Mouse (Mus musculus) embryonic facial prominence, embryonic 15.5 days (tissue): ENCODE measurements around the gene Olfr76. TPM values are rescaled to one million over a fixed set of nuclear protein-coding genes. Genes with fewer than 3 reads are reported as not detected.
A peak's percentile ranks its signal among the peaks of the same experiment; 100 is the strongest.
"Not testable (repeated sequence)": the region's sequence is repeated elsewhere in the genome, so short reads cannot be mapped to it uniquely, and the experiment has no call there.

Experiments
- ATAC-seq: fragments of 200-750 bp; cut with Nextera tagmentation; 2 replicates; pipeline ENCODE4 v1.8.0; 2017; ENCODE audit warnings: low read depth, moderate TSS enrichment; ENCODE audit not compliant: insufficient number of reproducible peaks, low FRiP score, low TSS enrichment
- H3K27ac ChIP-seq: fragments of 300-500 bp; sonication (generic); replicated peaks from 2 replicates; pipeline ENCODE4 v1.5.1; 2015; ENCODE audit warnings: mild to moderate bottlenecking, inconsistent platforms
- H3K27me3 ChIP-seq: fragments of 300-500 bp; sonication (generic); 2 replicates; pipeline ENCODE4 v1.6.1; 2015; ENCODE audit warnings: inconsistent platforms
- H3K36me3 ChIP-seq: fragments of 300-500 bp; sonication (generic); 2 replicates; pipeline ENCODE4 v1.6.1; 2015; ENCODE audit warnings: mild to moderate bottlenecking, inconsistent platforms
- H3K4me1 ChIP-seq: fragments of 300-500 bp; sonication (generic); 2 replicates; pipeline ENCODE4 v1.6.1; 2015; ENCODE audit warnings: inconsistent platforms
- H3K4me2 ChIP-seq: fragments of 300-500 bp; sonication (generic); replicated peaks from 2 replicates; pipeline ENCODE4 v1.6.1; 2015; ENCODE audit warnings: mild to moderate bottlenecking, inconsistent platforms
- H3K4me3 ChIP-seq: fragments of 300-500 bp; sonication (generic); replicated peaks from 2 replicates; pipeline ENCODE4 v1.5.1; 2015; ENCODE audit warnings: mild to moderate bottlenecking, inconsistent platforms
- H3K9ac ChIP-seq: fragments of 300-500 bp; sonication (generic); 2 replicates; pipeline ENCODE4 v1.6.1; 2015; ENCODE audit warnings: inconsistent platforms
- H3K9me3 ChIP-seq: fragments of 300-500 bp; sonication (generic); replicated peaks from 2 replicates; pipeline ENCODE4 v1.6.1; 2016; ENCODE audit warnings: inconsistent platforms
- WGBS: fragments of 180-500 bp; shearing (Covaris S2); methylation state at CpG from one replicate; pipeline ENCODE4 v1.1.7; 2015; 5-methylcytosine and 5-hydroxymethylcytosine counted together
- polyA plus RNA-seq: library from polyadenylated mRNA; unstranded; fragments of >200 nt; fragmentation: Nextera tagmentation; extraction: Ambion mirVana; gene quantifications from 2 replicates; pipeline ENCODE4 v1.2.1, GENCODE M21; 2015

Gene Olfr76
- polyA plus RNA-seq = not detected in 2 replicates

DNA sequence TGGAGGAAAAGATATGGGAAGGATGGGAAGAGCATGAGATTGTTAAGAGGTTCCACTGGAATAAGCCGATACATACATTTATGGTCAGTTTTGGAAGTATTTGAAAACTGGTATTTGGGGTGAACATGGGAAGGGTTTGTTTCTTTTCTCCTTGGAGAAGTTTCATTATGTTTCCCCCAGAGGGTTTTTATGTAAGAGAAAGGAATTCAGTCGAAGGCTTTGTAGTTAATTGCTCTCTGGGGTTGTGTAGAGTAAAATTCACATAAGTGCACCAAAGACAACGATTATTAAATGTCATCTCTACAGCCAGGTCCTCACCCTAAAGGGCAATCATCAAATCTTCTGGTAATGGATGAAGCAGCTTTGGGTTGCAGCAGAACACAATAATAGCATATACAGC is at the start of gene Olfr76:
Gene Olfr76 (minus strand): TSS at position 101 of the 400 bp plus-strand sequence.
- no peaks in the 10 kb centered on the region for H3K27me3 ChIP-seq
- ATAC-seq = no peak
- WGBS = 59% methylated on average over 3 of the region's 3 CpGs
- no peaks in the 10 kb centered on the region for H3K36me3 ChIP-seq
- H3K4me1 ChIP-seq = no peaks in the 10 kb centered on the region
- H3K27ac ChIP-seq = no peak within 1 kb of the TSS
- no peaks in the 10 kb centered on the region for H3K9me3 ChIP-seq
- H3K4me3 ChIP-seq = no peak within 1 kb of the TSS
- no peak within 1 kb of the TSS for H3K9ac ChIP-seq
- H3K4me2 ChIP-seq = no peak within 1 kb of the TSS

GRCm38 (mm10) chr19:12170062-12170599 is 47.1 kb upstream of the Olfr76 start, which contains the start of gene Olfr1555-ps1:
Olfr1555-ps1 (minus strand) TSS chr19:12170112.
- not testable (repeated sequence) for H3K9me3 ChIP-seq, ATAC-seq, H3K9ac ChIP-seq, H3K27ac ChIP-seq, H3K4me2 ChIP-seq, H3K4me1 ChIP-seq, H3K36me3 ChIP-seq, H3K4me3 ChIP-seq, H3K27me3 ChIP-seq
- WGBS = 48% methylated on average over 1 of the region's 1 CpGs

- Histone ChIP-seq H3K4me1 (peaks cover 2% of the 10 kb centered on the region; the same call in 1 of the 2 replicates), H3K27me3 (no peaks in the 10 kb centered on the region), H3K27ac (0 out of 2 replicates have a peak overlapping the region, but pooled peaks have one; percentile 11), H3K4me2 (no peak overlapping the region), H3K9me3 (no peaks in the 10 kb centered on the region), H3K4me3 (no peak overlapping the region), H3K36me3 (no peaks in the 10 kb centered on the region), H3K9ac (no peak overlapping the region)
- no peak for ATAC-seq
- 72% methylated on average over 3 of the region's 3 CpGs for WGBS
Measured at GRCm38 (mm10) chr19:12145452-12145851, 22.4 kb upstream of the Olfr76 start.

DNA sequence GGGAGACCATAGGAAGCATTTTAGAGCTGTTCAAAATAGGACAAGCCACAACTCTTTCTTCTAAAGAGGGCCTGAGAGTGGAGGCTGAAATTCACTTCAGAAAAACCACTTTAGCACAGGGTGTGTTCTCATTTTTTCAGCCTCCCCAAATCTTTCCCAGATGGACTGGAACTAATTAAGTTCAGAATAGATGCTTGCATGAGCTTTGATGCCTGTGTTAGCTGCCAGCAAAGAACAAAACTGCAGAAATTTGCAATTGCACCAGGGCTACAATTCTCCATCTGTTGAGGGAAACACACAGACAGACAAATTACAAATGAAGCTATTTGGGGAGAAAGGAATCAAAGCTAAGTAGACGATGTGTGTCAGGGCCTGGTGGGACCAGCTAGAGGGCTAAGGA is 20.4 kb upstream of the Olfr76 start:
- H3K4me3 ChIP-seq = no peak overlapping the region
- H3K36me3 ChIP-seq = no peaks in the 10 kb centered on the region
- peak overlapping the region; percentile 69 for H3K27ac ChIP-seq
- no peak for ATAC-seq
- H3K4me1 ChIP-seq = peaks cover 2% of the 10 kb centered on the region; the same call in 1 of the 2 replicates
- H3K27me3 ChIP-seq = no peaks in the 10 kb centered on the region
- WGBS = 32% methylated on average over 1 of the region's 1 CpGs
- H3K4me2 ChIP-seq = no peak overlapping the region
- H3K9me3 ChIP-seq = no peaks in the 10 kb centered on the region
- no peak overlapping the region for H3K9ac ChIP-seq

GRCm38 (mm10) chr19:12134289-12134688 is 11.3 kb upstream of the Olfr76 start:
- Histone ChIP-seq H3K4me1 (no peaks in the 10 kb centered on the region), H3K27me3 (no peaks in the 10 kb centered on the region), H3K9ac (no peak overlapping the region), H3K4me3 (no peak overlapping the region), H3K27ac (no peak overlapping the region), H3K9me3 (no peaks in the 10 kb centered on the region), H3K4me2 (no peak overlapping the region), H3K36me3 (no peaks in the 10 kb centered on the region)
- no peak; the same call in 1 of the 2 replicates for ATAC-seq
- WGBS = 21% methylated on average over 2 of the region's 2 CpGs

DNA sequence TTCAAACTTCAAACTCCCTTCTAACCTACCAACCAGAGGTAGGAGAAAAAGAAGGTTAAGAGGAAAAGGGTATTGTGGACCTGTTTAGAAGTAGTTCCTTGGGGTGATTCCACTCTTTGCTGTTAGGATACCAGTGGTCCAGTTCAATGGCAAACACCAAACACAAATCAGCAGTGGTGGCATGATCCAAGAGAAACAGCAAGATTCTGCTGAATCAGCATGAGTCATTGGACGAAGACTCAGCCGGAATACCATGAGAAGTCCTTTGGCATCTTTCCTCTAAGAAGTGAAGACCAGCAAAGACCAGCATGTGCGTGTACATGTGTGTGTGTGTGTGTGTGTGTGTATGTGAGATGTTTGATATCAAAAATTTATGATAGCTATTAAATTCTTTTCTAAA is 6.5 kb downstream of the Olfr76 start:
- H3K9me3 ChIP-seq = no peaks in the 10 kb centered on the region
- H3K4me1 ChIP-seq = no peaks in the 10 kb centered on the region
- no peak overlapping the region for H3K9ac ChIP-seq
- no peak overlapping the region for H3K27ac ChIP-seq
- H3K27me3 ChIP-seq = no peaks in the 10 kb centered on the region
- no peak overlapping the region for H3K4me2 ChIP-seq
- WGBS = 86% methylated on average over 3 of the region's 3 CpGs
- ATAC-seq = no peak
- no peaks in the 10 kb centered on the region for H3K36me3 ChIP-seq
- no peak overlapping the region for H3K4me3 ChIP-seq

DNA sequence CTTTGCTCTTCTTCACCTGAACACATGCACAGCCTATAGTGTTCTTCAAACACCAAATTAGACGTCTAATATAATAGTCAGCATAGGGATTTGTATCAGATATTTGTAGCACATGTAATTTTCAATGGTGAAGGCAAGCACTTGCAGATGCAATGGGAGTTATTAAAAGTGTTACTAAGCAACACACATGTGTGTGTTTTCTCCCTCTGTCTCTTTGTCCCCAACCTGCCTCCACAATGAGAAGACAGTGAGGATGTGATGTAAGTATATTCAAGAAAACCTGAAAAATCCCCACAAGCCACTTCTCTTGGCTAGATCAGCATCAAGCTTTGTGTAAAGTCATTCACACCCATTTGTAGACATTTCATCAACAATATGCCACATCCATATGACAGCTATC is 7.2 kb downstream of the Olfr76 start, which contains the start of gene Olfr1428:
Gene Olfr1428 (minus strand): TSS at position 101 of the 400 bp plus-strand sequence.
- Histone ChIP-seq H3K4me1 (no peaks in the 10 kb centered on the region), H3K27me3 (no peaks in the 10 kb centered on the region)
- ATAC-seq = no peak

DNA sequence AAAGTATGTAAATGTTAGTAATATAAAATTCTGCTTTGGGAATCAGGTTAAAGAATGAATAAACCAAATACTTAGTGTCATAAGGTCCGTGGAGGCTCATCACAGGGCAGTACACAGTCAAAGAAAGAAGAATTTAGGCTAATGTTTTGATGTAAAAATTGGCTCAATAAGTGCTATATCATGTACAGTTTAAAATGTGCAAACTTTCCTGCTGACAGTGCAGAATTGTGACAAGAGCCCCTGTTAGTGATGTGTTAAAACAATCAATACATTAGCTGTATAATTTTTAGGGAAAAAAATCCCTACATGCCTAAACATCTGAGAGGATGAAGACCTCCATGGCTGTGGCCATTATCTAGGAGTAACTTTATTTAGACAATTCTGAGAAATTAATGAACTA is 9.2 kb downstream of the Olfr76 start:
- no peak overlapping the region for H3K4me2 ChIP-seq
- H3K9me3 ChIP-seq = no peaks in the 10 kb centered on the region
- H3K4me3 ChIP-seq = no peak overlapping the region
- H3K36me3 ChIP-seq = no peaks in the 10 kb centered on the region
- H3K9ac ChIP-seq = no peak overlapping the region
- H3K4me1 ChIP-seq = no peaks in the 10 kb centered on the region
- no peak overlapping the region for H3K27ac ChIP-seq
- no peaks in the 10 kb centered on the region for H3K27me3 ChIP-seq
- no peak for ATAC-seq
- WGBS = 57% methylated on average over 1 of the region's 1 CpGs

More for the DNA sequence above, 7.2 kb downstream of the Olfr76 start, which contains the start of gene Olfr1428:
- 64% methylated on average over 1 of the region's 1 CpGs for WGBS
- Histone ChIP-seq H3K4me3 (no peak within 1 kb of the TSS), H3K4me2 (no peak within 1 kb of the TSS), H3K27ac (no peak within 1 kb of the TSS), H3K9ac (no peak within 1 kb of the TSS), H3K9me3 (no peaks in the 10 kb centered on the region), H3K36me3 (no peaks in the 10 kb centered on the region)

DNA sequence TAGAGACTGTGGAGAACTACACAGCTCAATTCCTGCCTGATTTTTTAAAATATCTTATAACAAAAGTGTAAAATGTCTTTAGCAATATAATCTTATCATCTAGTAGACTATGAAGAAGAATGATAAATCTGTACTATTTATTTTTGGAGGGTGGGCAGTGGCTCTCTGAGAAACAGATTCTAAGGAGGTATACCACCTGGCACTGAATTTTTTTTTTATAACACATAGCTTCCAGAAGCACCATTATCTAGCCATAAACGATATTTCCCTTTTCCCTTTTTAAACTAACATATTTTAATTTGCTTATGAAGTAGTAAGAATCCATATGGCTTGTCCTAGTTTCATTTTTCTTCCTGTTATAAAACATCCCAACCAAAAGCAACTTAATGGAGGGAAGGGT is 18.5 kb downstream of the Olfr76 start:
- H3K27ac ChIP-seq = no peak overlapping the region
- no peak overlapping the region for H3K4me2 ChIP-seq
- ATAC-seq = no peak
- H3K36me3 ChIP-seq = no peaks in the 10 kb centered on the region
- WGBS = 61% methylated on average over 1 of the region's 1 CpGs
- H3K27me3 ChIP-seq = no peaks in the 10 kb centered on the region
- H3K9me3 ChIP-seq = no peaks in the 10 kb centered on the region
- H3K4me1 ChIP-seq = no peaks in the 10 kb centered on the region
- no peak overlapping the region for H3K9ac ChIP-seq
- H3K4me3 ChIP-seq = no peak overlapping the region

DNA sequence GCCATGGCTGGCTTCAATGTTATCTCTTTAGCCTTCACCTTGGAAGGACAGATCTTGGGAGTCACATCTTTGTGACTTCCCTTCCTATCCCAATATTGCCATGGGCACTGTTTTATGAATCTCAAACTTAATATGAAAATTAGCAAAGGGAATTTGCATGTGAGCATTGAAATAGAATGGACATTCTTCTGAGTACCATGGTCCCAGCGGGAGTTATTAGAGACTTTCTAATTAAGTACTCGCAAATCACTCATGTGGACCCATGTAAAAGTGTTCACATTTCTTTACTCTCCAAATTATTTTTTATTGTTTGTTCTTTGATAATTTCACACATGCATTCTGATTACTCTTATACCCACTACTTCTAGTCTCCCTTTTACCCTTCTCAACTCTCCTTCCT is 19.8 kb downstream of the Olfr76 start, which contains the start of gene Olfr1427:
Gene Olfr1427 (minus strand): TSS at position 101 of the 400 bp plus-strand sequence.
- no peak within 1 kb of the TSS for H3K27ac ChIP-seq
- no peak within 1 kb of the TSS for H3K9ac ChIP-seq
- WGBS = 90% methylated on average over 2 of the region's 2 CpGs
- no peak within 1 kb of the TSS for H3K4me2 ChIP-seq
- no peaks in the 10 kb centered on the region for H3K4me1 ChIP-seq
- no peaks in the 10 kb centered on the region for H3K27me3 ChIP-seq
- H3K9me3 ChIP-seq = no peaks in the 10 kb centered on the region
- H3K36me3 ChIP-seq = no peaks in the 10 kb centered on the region
- ATAC-seq = no peak
- H3K4me3 ChIP-seq = no peak within 1 kb of the TSS

DNA sequence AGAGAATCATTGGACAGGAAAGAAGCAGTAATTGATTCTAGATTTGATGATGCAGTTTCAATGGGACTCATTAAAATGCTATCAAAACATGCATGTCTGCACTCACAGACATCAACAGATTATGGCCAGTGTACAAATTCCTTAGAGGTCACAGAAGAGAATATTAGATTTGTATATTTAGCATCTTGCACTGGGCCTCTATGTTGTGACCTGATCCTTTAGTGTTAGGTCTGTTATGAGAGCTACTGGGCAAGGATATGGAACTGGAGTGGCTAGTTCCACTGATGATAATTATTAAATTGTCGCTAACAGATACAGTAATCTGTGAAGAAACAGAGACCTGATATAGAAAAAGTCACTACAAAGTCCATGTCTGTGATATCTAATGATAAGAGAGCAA is 31.1 kb downstream of the Olfr76 start, which contains the start of gene Olfr1426:
Gene Olfr1426 (minus strand): TSS at position 101 of the 400 bp plus-strand sequence.
- H3K4me2 ChIP-seq = no peak within 1 kb of the TSS
- H3K36me3 ChIP-seq = no peaks in the 10 kb centered on the region
- no peak within 1 kb of the TSS for H3K4me3 ChIP-seq
- H3K4me1 ChIP-seq = no peaks in the 10 kb centered on the region
- H3K27me3 ChIP-seq = no peaks in the 10 kb centered on the region
- ATAC-seq = no peak
- no peaks in the 10 kb centered on the region for H3K9me3 ChIP-seq
- no peak within 1 kb of the TSS for H3K27ac ChIP-seq
- no peak within 1 kb of the TSS for H3K9ac ChIP-seq
- WGBS = 83% methylated on average over 1 of the region's 1 CpGs

DNA sequence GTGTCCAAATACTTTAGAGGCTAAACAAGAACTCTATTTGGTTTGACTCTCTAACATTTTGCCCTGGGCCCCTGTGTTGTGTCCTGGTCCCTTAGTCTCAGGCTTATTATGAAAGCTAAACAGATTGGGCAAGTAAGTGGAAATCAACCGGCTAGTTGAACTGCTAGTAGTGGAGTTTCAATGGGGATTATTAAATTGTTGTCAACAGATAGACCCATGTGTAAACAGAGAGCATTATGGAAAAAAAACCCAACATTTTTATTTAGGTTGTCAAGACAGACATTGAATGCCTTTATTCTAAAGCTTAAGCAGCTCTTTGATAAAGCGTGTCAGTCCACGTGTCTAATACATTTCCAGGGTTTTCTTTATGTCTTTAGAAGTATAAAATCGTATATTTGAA is 45.4 kb downstream of the Olfr76 start, which contains the start of gene Olfr1425:
Gene Olfr1425 (minus strand): TSS at position 101 of the 400 bp plus-strand sequence.
- H3K4me3 ChIP-seq, H3K4me1 ChIP-seq, H3K27me3 ChIP-seq, H3K9ac ChIP-seq, H3K9me3 ChIP-seq, ATAC-seq, H3K27ac ChIP-seq, H3K4me2 ChIP-seq, H3K36me3 ChIP-seq: not testable (repeated sequence)
- WGBS = 80% methylated on average over 4 of the region's 4 CpGs
